In genomic region chr11:94601321-94602281, GRCm38 (mm10) we compare ENCODE assay signal across 8 mouse cellular contexts. TPM values are rescaled to one million over a fixed set of nuclear protein-coding genes. Genes with fewer than 3 reads are reported as not detected.
DNase-seq lines count a peak whose midpoint lies in the region; ATAC-seq lines count a peak whose summit lies in the region.

Acsf2 (minus strand) TSS chr11:94601871.

- 1% methylated on average over 52 of the region's 52 CpGs for WGBS in intestine, embryonic 15.5 days

- intact Hi-C loops in left cerebral cortex, postnatal 14 days (cut with DNase I): no loop called here

- H3K27me3 ChIP-seq in intestine, embryonic 15.5 days (replicated peaks): no peaks in the 10 kb centered on the region

- H3K27ac ChIP-seq in intestine, embryonic 15.5 days: peak within 1 kb of the TSS; percentile 15; the same call in 1 of the 2 replicates

- peak within 1 kb of the TSS; percentile 74 for H3K4me2 ChIP-seq in intestine, embryonic 15.5 days (replicated peaks)

- H3K9me3 ChIP-seq in intestine, embryonic 15.5 days: no peaks in the 10 kb centered on the region

- DNase-seq in T-cell, adult 2 months (ENCODE audit: low spot score): peak; percentile 61
- no peak for DNase-seq in gonadal fat pad, adult 2 months (ENCODE audit: low read depth)
- peak; percentile 22 for DNase-seq in left cerebral cortex, postnatal 14 days (ENCODE audit: low spot score in 2 of 2)
- peak; percentile 15 to 29 for DNase-seq in right cerebral cortex, postnatal 36 days (ENCODE audit: low spot score in 2 of 2)
- DNase-seq in urinary bladder, postnatal 4 days (ENCODE audit: low spot score in 2 of 2): peak; percentile 80 to 83

- peak; percentile 89 for ATAC-seq in common myeloid progenitor, adult 5-6 weeks (replicated peaks; ENCODE audit: low read depth, poor library complexity, severe bottlenecking)
- peak; percentile 88 for ATAC-seq in intestine, embryonic 15.5 days
- ATAC-seq in megakaryocyte progenitor cell, adult 5-6 weeks (replicated peaks; ENCODE audit: poor library complexity): peak; percentile 82

- H3K4me1 ChIP-seq in intestine, embryonic 15.5 days (replicated peaks): peaks cover 13% of the 10 kb centered on the region

- peak within 1 kb of the TSS; percentile 50 for H3K4me3 ChIP-seq in intestine, embryonic 15.5 days (replicated peaks)

- no peaks in the 10 kb centered on the region for H3K36me3 ChIP-seq in intestine, embryonic 15.5 days

- H3K9ac ChIP-seq in intestine, embryonic 15.5 days: peak within 1 kb of the TSS; percentile 52

RNA-seq across cellular contexts. Expression of gene Acsf2, which starts in this region (rescaled TPM):
- 7.9 and 8.1 TPM in 2 replicates for total RNA-seq in common myeloid progenitor, adult 5-6 weeks (2017)
- polyA plus RNA-seq in gonadal fat pad, adult 2 months (2012; rRNA removed): 17.7 and 19.6 TPM in 2 replicates
- 3.0 and 4.2 TPM in 2 replicates for polyA plus RNA-seq in intestine, embryonic 15.5 days (2015; fragmentation: Nextera tagmentation; extraction: Ambion mirVana)
- 10 to 100 TPM; 16.9 to 17.2 TPM for total RNA-seq in left cerebral cortex, postnatal 14 days (2021)
- total RNA-seq in megakaryocyte progenitor cell, adult 5-6 weeks (2015): 18.1 and 18.6 TPM in 2 replicates
- total RNA-seq in megakaryocyte progenitor cell, adult 5-6 weeks (2017): 2.5 and 2.7 TPM in 2 replicates
